Mouse (Mus musculus) cerebellum, adult 9-10 months (tissue): ENCODE data around the gene Fbxl5.

Source experiments
- DNase-seq: peaks from one replicate; pipeline ENCODE4 v3.0.0; 2022

The Fbxl5 gene

GRCm38 (mm10) chr5:43826883-43827282 lies 5.4 kb upstream of the Fbxl5 start:
- DNase-seq = no peak

GRCm38 (mm10) chr5:43824580-43824979 lies 3.1 kb upstream of the Fbxl5 start:
- DNase-seq = no peak

- DNase-seq = no peak
These were observed 1.4 kb upstream of the Fbxl5 start for GRCm38 (mm10) chr5:43822824-43823223.

DNA sequence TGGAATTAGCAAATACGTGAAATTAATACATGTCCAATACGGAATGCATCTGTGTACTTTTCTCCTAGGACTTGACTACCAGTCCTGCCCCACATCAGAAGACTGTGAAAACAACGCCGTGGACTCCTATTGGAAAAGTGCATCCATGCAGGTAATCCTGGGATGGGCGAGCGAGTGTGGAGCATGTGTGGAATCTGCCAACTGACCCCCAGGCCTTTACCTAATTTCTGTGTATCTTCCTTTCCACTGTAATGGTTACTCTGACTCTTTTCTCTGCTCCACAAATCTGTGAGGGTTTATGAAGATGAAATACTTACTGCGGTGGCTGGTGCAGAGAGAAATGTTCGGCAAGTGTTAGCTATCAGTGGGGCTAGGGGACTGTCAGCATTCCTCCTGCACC lies 761 bp upstream of the Fbxl5 start:
- no peak for DNase-seq

DNA sequence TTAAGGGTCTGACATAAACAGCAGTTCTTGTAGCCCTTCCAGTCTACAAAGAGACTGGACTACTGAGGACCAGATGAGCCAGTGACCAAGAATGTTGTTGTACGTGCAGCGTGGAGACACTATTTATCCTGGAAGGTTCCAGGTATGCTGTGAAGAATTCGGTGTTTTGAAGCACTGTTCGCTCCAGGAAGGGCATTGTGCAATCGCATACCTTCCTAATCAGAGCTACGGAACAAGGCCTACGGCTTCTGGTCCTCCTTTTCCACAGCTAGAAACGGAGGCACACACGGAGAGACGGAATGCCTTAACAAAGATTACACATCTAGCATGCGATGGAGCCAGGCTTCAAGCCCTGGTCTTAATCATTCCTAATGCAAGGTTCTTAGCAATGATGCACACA lies 653 bp downstream of the Fbxl5 start:
- no peak for DNase-seq

GRCm38 (mm10) chr5:43818695-43819094 lies 2.7 kb downstream of the Fbxl5 start, which contains the start of gene Bst1:
Bst1 (plus strand) TSS chr5:43818885.
- DNase-seq = no peak

- no peak for DNase-seq
These were observed 5.7 kb downstream of the Fbxl5 start for GRCm38 (mm10) chr5:43815769-43816168.

GRCm38 (mm10) chr5:43814536-43814935 lies 6.9 kb downstream of the Fbxl5 start:
- DNase-seq = no peak

GRCm38 (mm10) chr5:43810427-43811062 lies 10.9 kb downstream of the Fbxl5 start:
- no peak for DNase-seq

- peak; percentile 33 for DNase-seq
These were observed 13.4 kb downstream of the Fbxl5 start for GRCm38 (mm10) chr5:43807744-43808696.

DNA sequence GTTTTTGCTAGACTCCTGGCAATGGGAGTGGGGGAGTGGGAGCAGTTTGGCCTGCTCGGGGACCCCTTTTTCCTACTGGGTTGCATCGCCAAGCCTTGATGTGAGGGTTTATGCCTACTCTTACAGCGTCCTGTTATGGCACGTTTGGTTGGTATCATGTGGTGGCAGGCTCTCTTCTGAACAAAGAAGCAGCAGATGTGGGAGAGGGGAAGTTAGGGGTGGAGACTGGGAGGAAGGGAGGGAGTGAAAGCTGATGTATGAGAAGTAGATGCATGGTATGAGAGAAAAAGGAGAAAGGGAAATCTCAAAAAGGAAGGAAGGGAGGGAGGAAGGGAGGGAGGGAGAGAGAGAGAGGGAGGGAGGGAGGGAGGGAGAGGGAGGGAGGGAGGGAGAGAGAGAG lies 14.5 kb downstream of the Fbxl5 start:
- DNase-seq = no peak

DNA sequence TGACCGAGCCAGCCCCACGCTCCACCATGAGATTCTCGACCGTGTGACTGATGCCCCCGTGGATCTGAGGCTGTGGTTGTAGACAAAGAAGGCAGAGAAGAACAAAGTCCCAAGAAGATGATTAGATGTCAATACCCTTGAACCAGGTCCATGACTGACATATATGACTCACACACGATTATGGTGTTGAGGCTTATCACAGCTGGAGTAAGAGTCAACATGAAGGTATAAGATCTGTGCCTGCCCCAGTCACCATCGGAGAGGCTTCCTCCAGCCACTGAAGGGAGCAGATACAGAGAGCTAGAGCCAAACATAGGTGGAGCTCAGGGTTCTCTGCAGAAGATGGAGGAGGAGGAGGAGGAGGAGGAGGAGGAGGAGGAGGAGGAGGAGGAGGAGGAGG lies 15.1 kb downstream of the Fbxl5 start:
- DNase-seq = no peak

DNA sequence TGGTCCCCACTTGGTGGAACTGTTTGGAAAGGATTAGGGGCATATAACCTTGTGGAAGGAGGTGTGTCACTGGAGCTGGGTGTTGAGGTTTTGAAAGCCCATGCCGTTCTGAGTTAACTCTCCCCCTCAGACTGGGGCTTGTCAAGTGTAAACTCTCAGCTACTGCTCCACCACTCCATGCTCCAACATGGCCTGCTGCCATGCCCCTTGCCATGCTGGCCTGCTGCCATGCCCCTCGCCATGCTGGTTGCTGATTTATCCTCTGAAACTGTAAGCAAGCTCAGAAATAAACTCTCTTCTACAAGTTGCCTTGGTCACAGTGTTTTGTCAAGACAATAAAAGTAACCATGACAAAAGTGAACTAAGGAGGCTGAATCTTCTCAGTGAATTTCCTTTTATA lies 16.0 kb downstream of the Fbxl5 start:
- DNase-seq = no peak

- no peak for DNase-seq
These were observed 19.6 kb downstream of the Fbxl5 start for GRCm38 (mm10) chr5:43801798-43802197.

DNA sequence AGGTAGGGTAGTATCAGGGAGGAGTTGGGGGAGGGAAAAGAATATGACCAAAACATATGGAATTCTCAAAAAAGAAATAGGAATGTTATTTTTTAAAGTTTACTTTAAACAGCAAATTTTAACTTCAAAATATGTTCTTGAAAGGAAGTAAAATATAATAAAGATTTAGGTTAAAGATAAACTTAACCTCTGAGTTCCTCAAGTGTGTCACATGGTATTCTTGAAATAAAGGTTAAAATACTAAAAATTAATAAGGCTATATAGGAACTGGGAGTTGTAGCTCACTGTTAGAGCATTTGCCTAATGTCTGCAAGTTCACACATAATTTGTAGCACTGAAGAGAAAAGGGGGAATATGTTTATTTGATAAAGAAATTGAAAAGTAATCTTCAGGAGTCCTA lies 20.2 kb downstream of the Fbxl5 start:
- no peak for DNase-seq

DNA sequence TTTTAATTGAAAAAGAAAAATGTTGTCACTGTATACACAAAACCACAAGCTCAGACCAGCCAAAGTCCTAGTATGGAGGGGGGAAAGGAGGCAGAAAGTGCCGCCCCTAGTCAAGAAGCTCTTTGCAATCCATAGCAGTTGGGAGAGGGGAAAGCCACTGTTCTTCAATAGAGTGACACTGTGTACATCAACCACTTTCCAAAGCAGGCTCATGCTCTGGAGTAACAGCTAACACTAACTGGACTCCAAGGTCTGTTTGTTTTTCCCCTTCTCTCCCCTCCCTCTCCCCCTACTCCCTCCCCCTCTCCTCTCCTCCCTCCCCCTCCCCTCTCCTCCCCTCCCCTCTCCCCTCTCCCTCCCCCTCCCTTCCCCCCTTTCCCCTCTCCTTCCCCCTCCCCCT lies 20.7 kb downstream of the Fbxl5 start:
- no peak for DNase-seq

DNA sequence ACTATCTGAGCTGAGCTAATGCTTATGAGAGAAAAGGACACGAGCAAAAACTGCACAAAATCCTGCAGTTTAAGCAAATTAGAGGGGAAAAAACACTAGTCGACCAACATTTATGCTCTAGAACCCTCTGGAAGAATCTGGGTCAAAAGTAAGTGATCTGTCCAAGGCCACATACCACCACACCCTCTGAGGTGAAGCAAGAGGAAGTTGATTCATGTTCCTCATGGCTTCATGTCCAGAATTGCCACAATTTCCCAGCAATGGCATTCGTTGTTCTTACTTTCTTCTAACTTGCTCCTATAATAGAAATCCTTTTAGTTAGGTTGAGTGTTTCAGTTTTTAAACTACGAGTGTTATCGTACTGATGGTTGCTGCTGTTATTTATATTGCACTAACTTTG lies 21.9 kb downstream of the Fbxl5 start:
- no peak for DNase-seq

DNA sequence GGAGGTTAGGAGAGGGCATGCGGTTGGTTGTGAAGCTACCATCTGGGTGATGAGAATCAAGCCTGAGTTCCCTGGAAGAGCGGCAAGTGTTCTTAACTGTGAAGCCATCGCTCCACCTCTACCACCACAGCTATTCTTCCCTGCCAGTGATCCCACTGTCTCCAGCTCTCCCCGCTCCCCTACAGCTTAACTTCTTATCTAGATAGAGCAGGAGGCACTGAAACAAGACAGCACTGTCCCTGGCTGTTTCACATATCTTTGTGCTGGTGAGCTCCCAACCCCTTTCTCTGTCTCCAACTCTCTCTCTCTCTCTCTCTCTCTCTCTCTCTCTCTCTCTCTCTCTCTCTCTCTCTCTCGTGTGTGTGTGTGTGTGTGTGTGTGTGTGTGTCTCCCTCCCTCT lies 29.1 kb downstream of the Fbxl5 start:
- no peak for DNase-seq

DNA sequence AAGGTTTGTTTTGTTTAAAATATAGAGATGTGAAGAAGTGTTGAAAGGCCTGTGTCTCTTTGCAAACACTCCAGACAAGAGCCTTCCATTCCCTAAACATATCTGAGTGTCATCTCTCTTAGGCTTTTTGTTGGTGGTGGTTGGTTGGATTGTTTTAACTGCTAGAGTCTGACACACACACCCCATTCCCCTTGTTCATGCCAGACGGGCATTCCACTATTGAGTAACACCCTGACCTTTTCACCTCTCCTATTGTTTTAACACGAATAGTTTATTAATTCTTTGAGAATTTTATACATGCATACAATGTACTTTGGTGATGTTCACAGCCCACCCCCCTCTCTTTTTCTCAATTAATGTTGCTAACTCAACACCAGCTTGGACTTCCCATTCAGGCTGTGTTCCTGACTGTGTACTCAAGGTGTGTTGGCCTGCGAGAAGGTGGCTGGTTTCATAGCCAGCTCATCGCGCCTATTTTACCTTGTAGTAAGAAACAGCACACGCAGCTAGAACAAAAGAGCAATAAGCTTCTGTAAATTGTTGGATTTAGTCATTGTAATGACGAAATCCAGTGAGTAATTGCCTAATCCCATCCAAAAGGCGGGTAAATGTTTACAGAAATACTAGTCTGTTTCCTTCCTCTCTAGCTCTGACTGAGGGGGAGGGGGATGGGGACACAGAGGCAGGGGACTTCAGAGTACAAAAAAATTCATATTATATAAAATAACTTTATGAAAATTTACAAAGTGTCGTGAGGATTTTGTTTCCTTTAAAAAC lies 33.3 kb downstream of the Fbxl5 start:
- DNase-seq = no peak

DNA sequence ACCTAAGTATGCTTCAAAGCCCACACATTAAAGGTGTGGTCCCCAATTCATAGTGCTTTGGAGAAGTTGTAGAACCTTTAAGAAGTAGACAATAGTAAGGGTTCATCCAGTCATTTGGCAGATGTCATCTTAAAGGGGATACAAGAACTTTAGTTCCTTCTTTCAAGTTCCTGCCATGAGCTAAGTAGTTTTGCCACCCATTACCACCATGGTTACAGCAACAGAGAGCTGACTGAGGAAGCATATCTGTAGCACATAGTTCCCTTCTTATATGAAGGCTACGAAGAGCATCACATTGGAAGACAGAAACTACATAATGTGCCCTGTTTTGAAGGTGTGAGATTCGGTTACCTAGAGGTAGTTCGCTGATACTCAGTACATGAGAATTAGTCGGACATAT lies 34.8 kb downstream of the Fbxl5 start:
- DNase-seq = no peak

DNA sequence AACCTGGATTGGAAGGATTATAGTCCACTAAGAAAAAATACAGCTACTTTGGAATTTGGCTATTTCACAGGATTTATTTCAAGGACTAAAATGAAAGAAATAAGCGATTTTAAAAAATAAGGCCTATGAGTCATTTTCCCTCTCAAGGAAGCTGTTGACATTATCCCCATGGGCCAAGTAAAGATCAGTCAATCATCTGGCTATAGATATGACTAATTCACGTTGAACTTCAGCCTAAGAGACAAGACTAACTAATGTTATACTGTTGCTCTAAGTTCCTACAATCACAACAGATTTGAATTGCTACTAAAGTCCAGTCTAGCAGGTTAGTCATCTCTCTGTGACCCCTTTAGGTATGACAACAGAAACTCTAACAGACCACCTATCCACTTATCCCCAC lies 37.4 kb downstream of the Fbxl5 start:
- no peak for DNase-seq

- peak; percentile 84 for DNase-seq
These were observed 39.2 kb downstream of the Fbxl5 start for GRCm38 (mm10) chr5:43781977-43782930.
